15 mouse cellular contexts compared by ENCODE assay signal in genomic region chr3:127387016-127387517, GRCm38 (mm10).
A peak's percentile ranks its signal among the peaks of the same experiment; 100 is the strongest.
DNase-seq lines count a peak whose midpoint lies in the region; ATAC-seq and TF ChIP-seq lines count a peak whose summit lies in the region.
"Had no signal": no experiment of that assay in that cellular context is flagged by ENCODE, and none has a peak within 500 bp of the region (broad histone marks: within the 10 kb centered on the region; RNA-seq: fewer than 3 reads in every experiment).

No protein-coding gene starts in this region.

- no peaks in the 10 kb centered on the region for H3K4me1 ChIP-seq in lung, adult 2 months (ENCODE audit: control insufficient read depth, insufficient read depth, low read length)
- no peaks in the 10 kb centered on the region for H3K4me1 ChIP-seq in forebrain, embryonic 11.5 days (replicated peaks; ENCODE audit: control insufficient read depth, insufficient read depth, low read length)
- H3K4me1 ChIP-seq in midbrain, embryonic 10.5 days, result peaks cover 12% of the 10 kb centered on the region
- H3K4me1 ChIP-seq in intestine, postnatal 0 days (replicated peaks; ENCODE audit: control insufficient read depth, insufficient read depth, low read length), result no peaks in the 10 kb centered on the region
- H3K4me1 ChIP-seq: liver, embryonic 12.5 days; megakaryocyte, embryonic 14.5 days had no signal

- no peaks in the 10 kb centered on the region for H3K36me3 ChIP-seq in forebrain, embryonic 11.5 days (ENCODE audit: control insufficient read depth, insufficient read depth, low read length)
- H3K36me3 ChIP-seq in midbrain, embryonic 10.5 days, result peaks cover 4% of the 10 kb centered on the region; the same call in 1 of the 2 replicates
- no peaks in the 10 kb centered on the region for H3K36me3 ChIP-seq in intestine, postnatal 0 days (ENCODE audit: control insufficient read depth, insufficient read depth)
- H3K36me3 ChIP-seq: liver, embryonic 12.5 days had no signal

- ATAC-seq in forebrain, embryonic 11.5 days (replicated peaks; ENCODE audit: low FRiP score), result peak; percentile 82
- no peak for ATAC-seq in CD4-positive, CD25-positive, alpha-beta regulatory T cell, adult 4 months
- no peak for ATAC-seq in intestine, postnatal 0 days
- ATAC-seq: activated CD4-positive, CD25-positive, alpha-beta regulatory T cell, adult 4 months; liver, embryonic 12.5 days had no signal

- H3K4me2 ChIP-seq in forebrain, embryonic 11.5 days (ENCODE audit: low read depth, low read length, severe bottlenecking), result no peak overlapping the region
- H3K4me2 ChIP-seq in intestine, postnatal 0 days (replicated peaks; ENCODE audit: low read depth), result no peak overlapping the region
- H3K4me2 ChIP-seq: liver, embryonic 12.5 days had no signal

- WGBS in lung, adult 2 months, result 78% methylated on average over 14 of the region's 14 CpGs
- 22% methylated on average over 14 of the region's 14 CpGs for WGBS in forebrain, embryonic 11.5 days
- 39% methylated on average over 14 of the region's 14 CpGs for WGBS in midbrain, embryonic 10.5 days
- 80% methylated on average over 14 of the region's 14 CpGs for WGBS in intestine, postnatal 0 days

- peak; percentile 8 for DNase-seq in lung, postnatal 10 days
- DNase-seq in lung, adult 2 months, result no peak
- DNase-seq in forebrain, embryonic 11.5 days (ENCODE audit: low spot score), result peak; percentile 69
- DNase-seq in midbrain, embryonic 10.5 days (ENCODE audit: low spot score), result peak; percentile 43
- DNase-seq in spleen, postnatal 36 days (ENCODE audit: low spot score in 2 of 2), result no peak
- DNase-seq in adrenal gland, adult 18-20 months (ENCODE audit: low spot score in 2 of 2), result no peak
- DNase-seq: gastrocnemius, adult 2 months; heart, postnatal 10 days; right cerebral cortex, postnatal 4 days; thymus, postnatal 14 days had no signal

- TF ChIP-seq CTCF in lung, adult 2 months (IDR thresholded peaks at IDR 0.05; ENCODE audit: insufficient read depth, low read length), result no peak
- no peak for TF ChIP-seq CTCF in intestine, postnatal 0 days (IDR thresholded peaks at IDR 0.05; ENCODE audit: low read depth)

- H3K9me3 ChIP-seq in forebrain, embryonic 11.5 days (ENCODE audit: control insufficient read depth, low read length), result no peaks in the 10 kb centered on the region
- no peaks in the 10 kb centered on the region for H3K9me3 ChIP-seq in midbrain, embryonic 10.5 days (replicated peaks)
- no peaks in the 10 kb centered on the region for H3K9me3 ChIP-seq in intestine, postnatal 0 days (ENCODE audit: control insufficient read depth)
- H3K9me3 ChIP-seq: liver, embryonic 12.5 days had no signal

- no peak overlapping the region for H3K27ac ChIP-seq in forebrain, embryonic 11.5 days (ENCODE audit: low read depth, low read length)
- no peak overlapping the region for H3K27ac ChIP-seq in midbrain, embryonic 10.5 days (replicated peaks)
- H3K27ac ChIP-seq in intestine, postnatal 0 days (ENCODE audit: low read depth, low read length), result no peak overlapping the region
- H3K27ac ChIP-seq: gastrocnemius, adult 2 months; liver, embryonic 12.5 days had no signal

- H3K9ac ChIP-seq in forebrain, embryonic 11.5 days (ENCODE audit: low read length), result no peak overlapping the region
- H3K9ac ChIP-seq in intestine, postnatal 0 days (ENCODE audit: low read depth, low read length), result no peak overlapping the region
- H3K9ac ChIP-seq: liver, embryonic 12.5 days had no signal

- TF ChIP-seq POLR2A in lung, adult 2 months (IDR thresholded peaks at IDR 0.05; ENCODE audit: borderline replicate concordance, extremely low read depth, low read depth, low read length), result no peak

- H3K27me3 ChIP-seq in forebrain, embryonic 11.5 days (ENCODE audit: control insufficient read depth, insufficient read depth, low read length), result no peaks in the 10 kb centered on the region
- peaks cover 15% of the 10 kb centered on the region; the same call in 1 of the 2 replicates for H3K27me3 ChIP-seq in midbrain, embryonic 10.5 days (ENCODE audit: low read depth, poor library complexity, severe bottlenecking)
- no peaks in the 10 kb centered on the region for H3K27me3 ChIP-seq in intestine, postnatal 0 days (replicated peaks; ENCODE audit: control insufficient read depth, insufficient read depth, low read length)
- H3K27me3 ChIP-seq: liver, embryonic 12.5 days; megakaryocyte, embryonic 14.5 days had no signal

- H3K4me3 ChIP-seq in lung, adult 2 months (replicated peaks; ENCODE audit: extremely low read depth, low read depth, low read length), result no peak overlapping the region
- H3K4me3 ChIP-seq in forebrain, embryonic 11.5 days (ENCODE audit: low read depth, low read length), result no peak overlapping the region
- H3K4me3 ChIP-seq in midbrain, embryonic 10.5 days, result no peak overlapping the region
- H3K4me3 ChIP-seq in intestine, postnatal 0 days (ENCODE audit: low read depth, low read length), result no peak overlapping the region
- H3K4me3 ChIP-seq: gastrocnemius, adult 2 months; liver, embryonic 12.5 days; megakaryocyte, embryonic 14.5 days had no signal

Comparison
In these comparisons a context has a peak if more than half of its experiments do, and no peak if none do; other contexts are left out.
1. DNase-seq: peak in lung, postnatal 10 days (single experiment), forebrain, embryonic 11.5 days (single experiment) and midbrain, embryonic 10.5 days (single experiment); none in lung, adult 2 months (single experiment), spleen, postnatal 36 days (0 of 2) and adrenal gland, adult 18-20 months (0 of 2).